Mouse (Mus musculus) embryonic facial prominence, embryonic 15.5 days (tissue): ENCODE measurements around the gene Fgd6. TPM values are rescaled to one million over a fixed set of nuclear protein-coding genes. Genes with fewer than 3 reads are reported as not detected.

ENCODE experiments used
- ATAC-seq: fragments of 200-750 bp; cut with Nextera tagmentation; 2 replicates; pipeline ENCODE4 v1.8.0; 2017; ENCODE audit warnings: low read depth, moderate TSS enrichment; ENCODE audit not compliant: insufficient number of reproducible peaks, low FRiP score, low TSS enrichment
- H3K27ac ChIP-seq: fragments of 300-500 bp; sonication (generic); replicated peaks from 2 replicates; pipeline ENCODE4 v1.5.1; 2015; ENCODE audit warnings: mild to moderate bottlenecking, inconsistent platforms
- H3K27me3 ChIP-seq: fragments of 300-500 bp; sonication (generic); 2 replicates; pipeline ENCODE4 v1.6.1; 2015; ENCODE audit warnings: inconsistent platforms
- H3K36me3 ChIP-seq: fragments of 300-500 bp; sonication (generic); 2 replicates; pipeline ENCODE4 v1.6.1; 2015; ENCODE audit warnings: mild to moderate bottlenecking, inconsistent platforms
- H3K4me1 ChIP-seq: fragments of 300-500 bp; sonication (generic); 2 replicates; pipeline ENCODE4 v1.6.1; 2015; ENCODE audit warnings: inconsistent platforms
- H3K4me2 ChIP-seq: fragments of 300-500 bp; sonication (generic); replicated peaks from 2 replicates; pipeline ENCODE4 v1.6.1; 2015; ENCODE audit warnings: mild to moderate bottlenecking, inconsistent platforms
- H3K4me3 ChIP-seq: fragments of 300-500 bp; sonication (generic); replicated peaks from 2 replicates; pipeline ENCODE4 v1.5.1; 2015; ENCODE audit warnings: mild to moderate bottlenecking, inconsistent platforms
- H3K9ac ChIP-seq: fragments of 300-500 bp; sonication (generic); 2 replicates; pipeline ENCODE4 v1.6.1; 2015; ENCODE audit warnings: inconsistent platforms
- H3K9me3 ChIP-seq: fragments of 300-500 bp; sonication (generic); replicated peaks from 2 replicates; pipeline ENCODE4 v1.6.1; 2016; ENCODE audit warnings: inconsistent platforms
- WGBS: fragments of 180-500 bp; shearing (Covaris S2); methylation state at CpG from one replicate; pipeline ENCODE4 v1.1.7; 2015; 5-methylcytosine and 5-hydroxymethylcytosine counted together
- polyA plus RNA-seq: library from polyadenylated mRNA; unstranded; fragments of >200 nt; fragmentation: Nextera tagmentation; extraction: Ambion mirVana; gene quantifications from 2 replicates; pipeline ENCODE4 v1.2.1, GENCODE M21; 2015

The Fgd6 gene
- polyA plus RNA-seq, 1 experiment from 2014 or later, result 2.4 TPM

DNA sequence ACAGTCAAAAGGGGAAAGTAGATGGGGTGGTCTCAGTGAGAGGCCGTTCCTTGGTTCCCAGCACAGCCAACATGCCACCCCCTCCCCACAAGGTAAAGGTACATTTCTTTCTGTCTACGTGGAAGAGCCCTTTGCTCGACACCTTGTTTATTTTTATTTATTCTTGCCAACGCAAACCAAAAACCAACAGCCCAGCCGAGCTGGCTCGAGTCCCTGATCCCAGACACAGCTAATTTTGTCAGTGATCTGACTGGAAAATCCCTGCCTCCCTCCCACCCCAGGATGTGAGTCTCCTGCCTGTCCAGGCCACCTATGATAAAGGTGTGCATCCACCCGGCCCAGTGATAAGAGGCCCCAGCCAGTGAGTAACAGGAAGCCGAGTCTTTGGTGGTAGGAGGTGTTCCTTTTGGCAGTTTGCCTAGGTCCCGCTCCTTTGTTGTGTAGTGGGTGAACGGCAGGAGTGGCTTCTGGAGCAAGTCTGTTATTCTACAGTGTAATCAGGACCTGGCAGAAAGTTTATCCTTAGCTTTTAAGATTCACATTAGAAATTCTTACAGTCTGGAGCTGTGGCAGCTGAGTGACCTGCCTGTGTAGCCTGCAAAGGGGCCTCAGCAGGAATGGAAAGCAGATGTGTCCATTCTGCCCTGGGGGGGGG lies 36.6 kb downstream of the Fgd6 start:
- WGBS, result 34% methylated on average over 10 of the region's 10 CpGs
- H3K4me2 ChIP-seq, result no peak overlapping the region
- no peak overlapping the region for H3K4me3 ChIP-seq
- no peaks in the 10 kb centered on the region for H3K9me3 ChIP-seq
- ATAC-seq, result peak; percentile 63; the same call in 1 of the 2 replicates
- H3K36me3 ChIP-seq, result 0 out of 2 replicates have a peak, but pooled peaks cover 3% of the 10 kb centered on the region
- H3K27me3 ChIP-seq, result no peaks in the 10 kb centered on the region
- peaks cover 12% of the 10 kb centered on the region for H3K4me1 ChIP-seq
- H3K9ac ChIP-seq, result no peak overlapping the region
- peak overlapping the region; percentile 28; the same call in 1 of the 2 replicates for H3K27ac ChIP-seq

DNA sequence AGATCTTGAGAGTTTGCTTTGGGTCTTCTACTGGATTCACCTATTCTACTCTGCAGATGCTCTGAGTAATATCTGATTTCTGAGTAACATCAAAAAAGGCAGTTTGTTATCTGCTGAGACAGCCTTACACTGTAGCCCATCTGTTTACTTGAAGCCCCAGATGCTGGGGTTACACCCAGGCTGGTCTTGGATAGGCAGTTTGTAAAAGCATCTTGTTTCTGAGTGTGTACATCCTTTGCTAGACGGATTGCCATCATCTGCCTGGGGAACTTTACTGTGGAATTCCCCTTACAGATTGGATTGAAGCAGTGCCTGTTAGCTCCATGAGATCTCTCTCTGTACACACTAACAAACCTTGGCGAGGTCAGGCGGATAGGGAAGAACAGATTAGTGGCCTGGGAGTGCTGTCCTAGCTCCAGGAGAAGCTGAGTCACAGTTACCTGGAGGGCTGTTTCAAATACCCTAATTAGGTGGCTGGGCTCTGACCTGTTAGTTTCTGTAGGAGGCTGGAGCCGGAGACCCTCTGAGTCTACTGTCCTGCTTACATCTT lies 37.2 kb downstream of the Fgd6 start:
- 55% methylated on average over 4 of the region's 4 CpGs for WGBS
- Histone ChIP-seq H3K36me3 (0 out of 2 replicates have a peak, but pooled peaks cover 3% of the 10 kb centered on the region), H3K4me2 (no peak overlapping the region), H3K4me3 (no peak overlapping the region), H3K27me3 (no peaks in the 10 kb centered on the region), H3K9ac (no peak overlapping the region), H3K4me1 (peaks cover 12% of the 10 kb centered on the region), H3K27ac (peak overlapping the region; percentile 28; the same call in 1 of the 2 replicates), H3K9me3 (no peaks in the 10 kb centered on the region)
- ATAC-seq, result no peak

DNA sequence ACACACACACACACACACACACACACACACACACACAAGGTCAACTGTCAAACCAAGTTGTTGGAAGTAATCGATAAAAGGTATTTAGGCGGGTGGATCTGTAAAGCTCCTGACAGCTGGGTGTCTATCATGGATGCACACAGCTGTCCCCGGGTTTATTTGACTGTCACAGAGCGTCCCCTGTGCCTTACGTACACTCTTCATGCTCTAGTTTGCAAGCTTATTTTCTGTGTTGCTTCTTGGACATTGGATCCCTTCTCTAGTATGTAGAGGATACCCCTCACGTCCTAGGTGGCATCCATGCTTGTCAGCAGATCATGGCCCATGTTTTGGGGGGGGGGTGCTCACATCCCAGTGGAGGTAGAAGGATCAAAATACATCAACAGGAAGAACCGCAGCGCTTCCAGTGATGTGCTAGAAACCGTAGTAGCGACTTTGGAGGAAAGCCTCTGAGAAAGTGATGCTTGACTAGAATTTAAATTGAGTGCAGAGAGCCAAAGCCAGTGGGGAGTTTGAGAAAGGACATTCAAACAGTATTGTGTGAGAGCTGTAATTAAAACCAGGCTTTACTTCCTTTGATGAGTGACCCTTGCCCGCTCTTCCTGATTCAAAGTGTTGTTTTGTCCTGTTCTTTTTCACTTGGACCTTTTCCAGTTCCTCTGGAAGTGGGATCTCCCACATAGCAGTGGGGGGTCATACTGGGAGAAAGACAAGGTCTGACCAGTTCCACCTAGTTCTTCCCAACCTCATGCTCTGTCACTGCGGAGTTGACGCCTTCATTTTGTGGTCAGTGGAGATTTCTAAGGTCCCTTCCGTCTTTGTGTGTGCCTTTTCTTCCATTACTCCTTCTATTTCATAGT lies 41.4 kb downstream of the Fgd6 start:
- H3K9me3 ChIP-seq, result no peaks in the 10 kb centered on the region
- WGBS, result 59% methylated on average over 14 of the region's 14 CpGs
- H3K4me3 ChIP-seq, result no peak overlapping the region
- H3K9ac ChIP-seq, result no peak overlapping the region
- peaks cover 13% of the 10 kb centered on the region for H3K4me1 ChIP-seq
- no peaks in the 10 kb centered on the region for H3K27me3 ChIP-seq
- no peak overlapping the region for H3K27ac ChIP-seq
- H3K4me2 ChIP-seq, result no peak overlapping the region
- H3K36me3 ChIP-seq, result 0 out of 2 replicates have a peak, but pooled peaks cover 3% of the 10 kb centered on the region
- ATAC-seq, result no peak

DNA sequence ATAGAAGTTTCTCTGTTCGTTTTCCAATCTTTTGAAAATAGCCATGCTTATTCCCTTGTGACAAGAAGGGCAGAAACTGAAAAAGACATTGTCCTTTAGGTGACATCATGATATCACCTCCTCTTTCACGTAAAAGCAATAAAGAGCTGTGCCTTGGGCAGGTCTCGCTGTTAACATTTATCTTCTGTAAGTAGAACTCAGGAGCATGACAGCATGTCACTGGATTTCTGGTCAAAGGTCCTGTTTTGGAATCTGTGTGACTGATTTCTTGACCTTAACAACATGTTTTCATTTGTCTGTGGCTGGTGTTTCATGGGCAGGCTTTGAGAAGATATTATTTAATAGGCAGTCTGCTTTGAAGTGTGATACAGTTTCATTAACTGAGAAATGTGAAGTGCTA lies 44.9 kb downstream of the Fgd6 start:
- Histone ChIP-seq H3K4me2 (no peak overlapping the region), H3K4me1 (0 out of 2 replicates have a peak, but pooled peaks cover 4% of the 10 kb centered on the region), H3K27ac (no peak overlapping the region), H3K36me3 (no peaks in the 10 kb centered on the region), H3K9me3 (no peaks in the 10 kb centered on the region), H3K4me3 (no peak overlapping the region), H3K27me3 (no peaks in the 10 kb centered on the region), H3K9ac (no peak overlapping the region)
- no peak for ATAC-seq
- 62% methylated on average over 3 of the region's 3 CpGs for WGBS

DNA sequence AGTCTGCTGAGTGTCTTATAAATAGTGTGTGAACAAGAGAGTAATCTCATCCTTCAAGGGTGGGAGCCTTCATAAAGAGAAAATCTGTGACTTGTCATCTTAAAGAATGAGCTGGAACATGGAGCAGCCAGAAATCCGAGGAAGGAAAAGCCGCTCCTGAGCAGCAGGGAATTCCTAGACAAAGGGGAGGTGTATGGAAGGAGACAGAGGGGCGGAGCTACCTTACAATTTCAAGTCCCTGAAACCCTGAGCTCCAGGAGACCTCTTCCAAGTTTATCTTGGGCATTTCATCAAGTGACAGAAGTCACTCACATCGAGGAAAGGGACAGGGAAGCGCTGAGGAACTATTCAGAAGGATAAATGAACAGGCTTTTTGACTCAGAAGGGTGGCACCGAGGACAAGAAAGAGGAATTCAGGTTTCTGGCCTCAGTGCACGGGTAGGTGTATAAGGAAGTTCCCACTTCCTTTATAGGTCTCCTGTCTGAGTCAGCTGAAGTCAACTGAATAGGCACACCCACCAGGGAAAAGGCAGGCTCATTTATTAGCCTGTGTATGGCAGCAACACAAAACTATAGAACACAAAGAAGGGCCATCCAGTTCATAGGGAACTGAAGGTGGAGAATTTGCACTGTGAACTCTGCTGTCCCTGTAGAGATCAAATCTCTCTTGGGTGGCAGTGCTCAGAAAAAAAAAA lies 46.4 kb downstream of the Fgd6 start:
- Histone ChIP-seq H3K36me3 (no peaks in the 10 kb centered on the region), H3K4me1 (peaks cover 9% of the 10 kb centered on the region), H3K27ac (no peak overlapping the region), H3K27me3 (no peaks in the 10 kb centered on the region), H3K9me3 (no peaks in the 10 kb centered on the region), H3K9ac (no peak overlapping the region), H3K4me2 (no peak overlapping the region), H3K4me3 (no peak overlapping the region)
- ATAC-seq, result no peak
- 53% methylated on average over 7 of the region's 7 CpGs for WGBS

DNA sequence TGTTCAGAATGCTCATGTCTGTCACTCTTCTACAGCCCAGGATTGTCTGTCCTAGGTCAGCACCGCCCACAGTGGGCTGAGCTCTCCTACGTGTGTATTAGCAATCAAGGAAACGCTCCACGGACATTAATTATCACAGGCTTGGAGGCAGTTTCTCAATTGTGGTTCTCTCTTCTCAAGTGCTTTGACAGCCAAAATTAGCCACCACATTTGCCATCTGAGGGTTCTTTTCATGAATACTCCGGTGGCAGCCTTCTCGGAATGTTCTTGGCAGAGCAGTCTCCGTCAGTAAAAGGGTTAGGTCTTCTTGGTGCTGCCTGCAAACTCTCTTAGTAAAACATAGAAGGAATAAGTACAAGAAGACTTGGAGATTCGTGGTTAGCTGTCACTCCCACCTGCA lies 50.5 kb downstream of the Fgd6 start:
- Histone ChIP-seq H3K4me2 (no peak overlapping the region), H3K4me1 (peaks cover 9% of the 10 kb centered on the region), H3K27me3 (no peaks in the 10 kb centered on the region), H3K9me3 (no peaks in the 10 kb centered on the region), H3K27ac (peak overlapping the region; percentile 9), H3K4me3 (no peak overlapping the region), H3K9ac (no peak overlapping the region), H3K36me3 (peaks cover under 1% of the 10 kb centered on the region; the same call in 1 of the 2 replicates)
- 74% methylated on average over 8 of the region's 8 CpGs for WGBS
- ATAC-seq, result no peak

DNA sequence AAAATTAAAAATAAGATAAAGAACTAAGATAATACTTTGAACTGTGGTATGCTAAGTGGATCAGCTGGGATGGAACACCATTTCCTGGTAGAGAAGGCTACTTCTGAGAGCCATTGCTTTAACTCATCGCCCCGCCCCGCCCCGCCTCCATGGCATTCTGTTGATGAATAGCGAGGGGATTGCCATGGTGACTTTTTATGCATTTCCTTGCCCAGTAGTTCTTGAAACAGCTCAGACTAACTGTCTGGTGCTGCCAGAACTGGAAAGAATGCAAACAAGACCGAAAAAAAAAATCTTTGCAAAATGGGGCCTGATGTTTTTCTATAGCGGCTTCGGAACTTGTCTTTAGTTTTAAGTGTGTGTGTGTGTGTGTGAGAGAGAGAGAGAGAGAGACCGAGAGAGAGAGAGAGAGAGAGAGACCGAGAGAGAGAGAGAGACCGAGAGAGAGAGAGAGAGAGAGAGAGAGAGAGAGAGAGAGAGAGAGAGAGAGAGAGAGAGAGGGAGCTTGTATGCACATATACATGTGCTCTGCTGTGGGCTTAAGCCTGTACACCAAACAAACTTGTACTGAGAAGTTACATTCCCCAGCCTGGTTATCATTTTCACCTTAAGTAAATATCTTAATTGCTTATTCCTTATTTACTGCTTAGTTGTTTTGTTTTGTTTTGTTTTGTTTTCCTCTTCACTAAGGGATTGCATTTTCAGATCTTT lies 51.7 kb downstream of the Fgd6 start:
- Histone ChIP-seq H3K4me3 (no peak overlapping the region), H3K9ac (no peak overlapping the region), H3K4me2 (no peak overlapping the region), H3K4me1 (peaks cover 4% of the 10 kb centered on the region), H3K27me3 (no peaks in the 10 kb centered on the region), H3K9me3 (no peaks in the 10 kb centered on the region), H3K36me3 (peaks cover 6% of the 10 kb centered on the region; the same call in 1 of the 2 replicates), H3K27ac (no peak overlapping the region)
- WGBS, result 65% methylated on average over 8 of the region's 11 CpGs
- ATAC-seq, result no peak

DNA sequence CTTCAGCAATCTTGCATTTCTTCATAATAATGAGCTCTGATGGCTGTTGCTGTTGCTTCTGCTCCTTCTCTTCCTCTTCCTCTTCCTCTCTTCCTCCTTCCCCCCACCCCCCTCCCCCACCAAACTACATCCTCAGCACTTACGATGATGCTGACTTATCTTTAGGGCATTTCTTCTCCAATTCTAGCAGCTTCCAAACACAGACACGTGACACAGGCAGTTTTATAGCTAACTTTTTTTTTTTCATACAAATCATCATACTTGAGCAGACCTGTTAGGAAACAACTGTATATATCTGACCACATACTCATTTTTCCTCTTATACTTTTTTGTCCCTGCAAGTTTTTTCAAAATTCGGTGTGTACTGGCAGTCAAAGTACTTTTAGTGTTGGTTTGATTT lies 54.2 kb downstream of the Fgd6 start:
- WGBS, result 77% methylated on average over 3 of the region's 3 CpGs
- no peak overlapping the region for H3K9ac ChIP-seq
- ATAC-seq, result no peak
- H3K27me3 ChIP-seq, result no peaks in the 10 kb centered on the region
- H3K4me1 ChIP-seq, result peaks cover 4% of the 10 kb centered on the region
- H3K4me2 ChIP-seq, result no peak overlapping the region
- peaks cover 6% of the 10 kb centered on the region; the same call in 1 of the 2 replicates for H3K36me3 ChIP-seq
- no peak overlapping the region for H3K4me3 ChIP-seq
- H3K9me3 ChIP-seq, result no peaks in the 10 kb centered on the region
- no peak overlapping the region for H3K27ac ChIP-seq

DNA sequence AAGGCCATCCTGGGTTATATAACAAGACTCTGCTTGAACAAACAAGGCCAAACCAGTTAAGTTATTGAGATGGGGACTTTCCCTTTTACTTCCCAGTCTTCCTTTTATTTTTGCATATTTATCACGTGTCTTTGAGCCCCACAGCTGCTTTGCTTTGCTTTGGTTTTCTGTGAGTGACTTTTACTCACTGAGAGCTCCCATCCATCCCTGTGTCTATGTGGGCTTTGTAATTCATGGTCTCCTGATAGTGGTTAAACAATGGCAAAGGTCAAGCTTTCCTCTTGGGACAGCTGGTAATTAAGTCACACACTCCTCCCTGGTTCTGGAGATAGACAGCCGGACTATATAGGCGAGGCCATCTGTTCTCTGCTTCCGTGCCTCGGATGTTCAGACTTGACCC lies 57.7 kb downstream of the Fgd6 start:
- no peak overlapping the region for H3K4me2 ChIP-seq
- H3K9ac ChIP-seq, result no peak overlapping the region
- WGBS, result 51% methylated on average over 5 of the region's 5 CpGs
- no peak for ATAC-seq
- H3K36me3 ChIP-seq, result peaks cover 6% of the 10 kb centered on the region; the same call in 1 of the 2 replicates
- H3K4me1 ChIP-seq, result peaks cover 14% of the 10 kb centered on the region; the same call in 1 of the 2 replicates
- H3K4me3 ChIP-seq, result no peak overlapping the region
- H3K9me3 ChIP-seq, result no peaks in the 10 kb centered on the region
- no peaks in the 10 kb centered on the region for H3K27me3 ChIP-seq
- no peak overlapping the region for H3K27ac ChIP-seq

DNA sequence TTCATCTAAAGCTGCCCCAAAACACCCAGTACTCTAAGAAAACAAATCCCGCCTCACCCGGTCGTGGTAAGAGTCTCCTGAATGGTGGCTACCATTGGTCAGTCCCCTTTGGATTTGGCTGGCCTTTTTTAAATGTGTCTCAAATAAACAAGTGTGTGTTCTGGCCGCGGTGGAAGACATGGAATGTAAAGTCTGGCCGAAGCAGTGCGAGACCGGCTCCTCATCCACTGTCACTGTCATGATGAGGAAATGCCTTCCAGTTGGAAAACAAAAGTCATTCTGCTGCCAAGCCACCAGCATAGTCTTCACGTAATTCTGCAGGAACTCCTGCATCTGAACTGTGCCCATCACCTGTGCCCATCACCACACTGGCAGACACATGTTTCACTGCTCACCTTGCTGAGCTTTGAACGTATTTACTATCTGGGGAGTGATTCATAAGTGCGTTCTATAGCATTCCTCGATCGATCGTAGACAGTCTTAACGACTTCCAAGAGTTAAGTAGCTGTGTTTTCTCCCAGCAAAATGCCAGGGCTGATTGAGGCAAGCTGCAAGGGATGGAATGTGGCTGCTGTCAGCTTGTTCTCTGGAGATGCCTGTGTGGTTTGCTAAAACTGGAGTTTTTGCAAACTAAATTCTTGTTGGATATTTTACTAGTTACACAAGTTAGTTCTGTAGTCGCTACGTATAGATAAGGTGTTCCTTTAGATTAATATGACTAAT lies 60.1 kb downstream of the Fgd6 start:
- ATAC-seq, result no peak
- H3K9ac ChIP-seq, result no peak overlapping the region

More for the DNA sequence above, 60.1 kb downstream of the Fgd6 start:
- no peak overlapping the region for H3K4me3 ChIP-seq
- H3K4me1 ChIP-seq, result peaks cover 14% of the 10 kb centered on the region; the same call in 1 of the 2 replicates
- 44% methylated on average over 17 of the region's 17 CpGs for WGBS
- H3K27ac ChIP-seq, result peak overlapping the region; percentile 48; the same call in 1 of the 2 replicates
- H3K27me3 ChIP-seq, result no peaks in the 10 kb centered on the region
- no peaks in the 10 kb centered on the region for H3K9me3 ChIP-seq
- 0 out of 2 replicates have a peak overlapping the region, but pooled peaks have one; percentile 22 for H3K4me2 ChIP-seq
- peaks cover 6% of the 10 kb centered on the region; the same call in 1 of the 2 replicates for H3K36me3 ChIP-seq
